In genomic region chr19:5609171-5609546, GRCm38 (mm10) we compare ENCODE assay signal across 9 mouse cellular contexts. TPM values are rescaled to one million over a fixed set of nuclear protein-coding genes. Genes with fewer than 3 reads are reported as not detected.
DNase-seq lines count a peak whose midpoint lies in the region; ATAC-seq and TF ChIP-seq lines count a peak whose summit lies in the region.
"Had no signal": no experiment of that assay in that cellular context is flagged by ENCODE, and none has a peak within 500 bp of the region (broad histone marks: within the 10 kb centered on the region; RNA-seq: fewer than 3 reads in every experiment).

No protein-coding gene starts in this region.

- H3K9ac ChIP-seq in lung, postnatal 0 days (replicated peaks; ENCODE audit: low read depth): peak overlapping the region; percentile 83
- peak overlapping the region; percentile 86 for H3K9ac ChIP-seq in embryonic facial prominence, embryonic 15.5 days
- H3K9ac ChIP-seq in intestine, postnatal 0 days (ENCODE audit: low read depth, low read length): peak overlapping the region; percentile 72
- H3K9ac ChIP-seq in neural tube, embryonic 15.5 days (replicated peaks): peak overlapping the region; percentile 94

- no peaks in the 10 kb centered on the region for H3K27me3 ChIP-seq in lung, postnatal 0 days (replicated peaks; ENCODE audit: insufficient read depth, low read length)
- H3K27me3 ChIP-seq in embryonic facial prominence, embryonic 15.5 days: no peaks in the 10 kb centered on the region
- no peaks in the 10 kb centered on the region for H3K27me3 ChIP-seq in intestine, postnatal 0 days (replicated peaks; ENCODE audit: control insufficient read depth, insufficient read depth, low read length)
- H3K27me3 ChIP-seq in neural tube, embryonic 15.5 days (replicated peaks): no peaks in the 10 kb centered on the region; the same call in 1 of the 2 replicates

- H3K4me3 ChIP-seq in lung, postnatal 0 days (ENCODE audit: low read depth, low read length): peak overlapping the region; percentile 85
- H3K4me3 ChIP-seq in embryonic facial prominence, embryonic 15.5 days (replicated peaks): peak overlapping the region; percentile 81
- peak overlapping the region; percentile 66 for H3K4me3 ChIP-seq in intestine, postnatal 0 days (ENCODE audit: low read depth, low read length)
- H3K4me3 ChIP-seq in neural tube, embryonic 15.5 days (replicated peaks): peak overlapping the region; percentile 72

- H3K36me3 ChIP-seq in lung, postnatal 0 days (ENCODE audit: insufficient read depth, low read length): peaks cover 42% of the 10 kb centered on the region
- H3K36me3 ChIP-seq in embryonic facial prominence, embryonic 15.5 days: peaks cover 44% of the 10 kb centered on the region
- peaks cover 48% of the 10 kb centered on the region for H3K36me3 ChIP-seq in intestine, postnatal 0 days (ENCODE audit: control insufficient read depth, insufficient read depth)
- H3K36me3 ChIP-seq in neural tube, embryonic 15.5 days: peaks cover 48% of the 10 kb centered on the region

- no peaks in the 10 kb centered on the region for H3K9me3 ChIP-seq in lung, postnatal 0 days (ENCODE audit: low read length)
- H3K9me3 ChIP-seq in embryonic facial prominence, embryonic 15.5 days (replicated peaks): no peaks in the 10 kb centered on the region
- H3K9me3 ChIP-seq in intestine, postnatal 0 days (ENCODE audit: control insufficient read depth): no peaks in the 10 kb centered on the region
- no peaks in the 10 kb centered on the region for H3K9me3 ChIP-seq in neural tube, embryonic 15.5 days (replicated peaks)

- WGBS in lung, postnatal 0 days: 51% methylated on average over 10 of the region's 10 CpGs
- WGBS in embryonic facial prominence, embryonic 15.5 days: 54% methylated on average over 10 of the region's 10 CpGs
- WGBS in intestine, postnatal 0 days: 49% methylated on average over 10 of the region's 10 CpGs
- WGBS in neural tube, embryonic 15.5 days: 55% methylated on average over 10 of the region's 10 CpGs

- H3K4me2 ChIP-seq in lung, postnatal 0 days (replicated peaks; ENCODE audit: low read depth, low read length): peak overlapping the region; percentile 72
- peak overlapping the region; percentile 63 for H3K4me2 ChIP-seq in embryonic facial prominence, embryonic 15.5 days (replicated peaks)
- H3K4me2 ChIP-seq in intestine, postnatal 0 days (replicated peaks; ENCODE audit: low read depth): peak overlapping the region; percentile 64
- peak overlapping the region; percentile 72 for H3K4me2 ChIP-seq in neural tube, embryonic 15.5 days

- TF ChIP-seq CTCF in lung, postnatal 0 days (IDR thresholded peaks at IDR 0.05): no peak
- no peak for TF ChIP-seq CTCF in intestine, postnatal 0 days (IDR thresholded peaks at IDR 0.05; ENCODE audit: low read depth)

- ATAC-seq in lung, postnatal 0 days: no peak
- no peak for ATAC-seq in embryonic facial prominence, embryonic 15.5 days (ENCODE audit: insufficient number of reproducible peaks, low FRiP score, low TSS enrichment, low read depth)
- no peak for ATAC-seq in intestine, postnatal 0 days
- no peak for ATAC-seq in neural tube, embryonic 15.5 days (ENCODE audit: low FRiP score)

- no peak for DNase-seq in lung, postnatal 0 days (ENCODE audit: low spot score)
- no peak for DNase-seq in lung, postnatal 4 days
- no peak for DNase-seq in natural killer cell, adult 2 months (ENCODE audit: low spot score in 2 of 2)
- DNase-seq in left cerebral cortex, postnatal 14 days (ENCODE audit: low spot score in 2 of 2): no peak
- no peak for DNase-seq in ovary, adult 18-20 months (ENCODE audit: low spot score)

- intact Hi-C loops in left cerebral cortex, postnatal 14 days (cut with DNase I): no loop called here

- no peak for TF ChIP-seq EP300 in lung, postnatal 0 days (IDR thresholded peaks at IDR 0.05)

- peaks cover 6% of the 10 kb centered on the region; the same call in 1 of the 2 replicates for H3K4me1 ChIP-seq in lung, postnatal 0 days (ENCODE audit: insufficient read depth, low read depth, low read length)
- H3K4me1 ChIP-seq in embryonic facial prominence, embryonic 15.5 days: peaks cover 26% of the 10 kb centered on the region
- no peaks in the 10 kb centered on the region; the same call in 1 of the 2 replicates for H3K4me1 ChIP-seq in intestine, postnatal 0 days (replicated peaks; ENCODE audit: control insufficient read depth, insufficient read depth, low read length)
- peaks cover 36% of the 10 kb centered on the region for H3K4me1 ChIP-seq in neural tube, embryonic 15.5 days

- H3K27ac ChIP-seq in lung, postnatal 0 days (ENCODE audit: low read length): peak overlapping the region; percentile 98
- H3K27ac ChIP-seq in embryonic facial prominence, embryonic 15.5 days (replicated peaks): peak overlapping the region; percentile 99
- no peak overlapping the region for H3K27ac ChIP-seq in intestine, postnatal 0 days (ENCODE audit: low read depth, low read length)
- H3K27ac ChIP-seq in neural tube, embryonic 15.5 days (replicated peaks): peak overlapping the region; percentile 99

RNA-seq across cellular contexts. Expression of gene Kat5, which starts 0.9 kb away (rescaled TPM):
- 51.1 and 51.9 TPM in 2 replicates for polyA plus RNA-seq in lung, postnatal 0 days (2015; fragmentation: Nextera tagmentation; extraction: Ambion mirVana)
- polyA plus RNA-seq in embryonic facial prominence, embryonic 15.5 days (2015; fragmentation: Nextera tagmentation; extraction: Ambion mirVana): 49.4 and 52.3 TPM in 2 replicates
- polyA plus RNA-seq in intestine, postnatal 0 days (2015; fragmentation: Nextera tagmentation; extraction: Ambion mirVana): 37.4 and 38.6 TPM in 2 replicates
- 64.9 and 66.2 TPM in 2 replicates for polyA plus RNA-seq in neural tube, embryonic 15.5 days (2015; fragmentation: Nextera tagmentation; extraction: Ambion mirVana)
- 10 to 100 TPM; 76.1 to 81.7 TPM for total RNA-seq in left cerebral cortex, postnatal 14 days (2021)

RNA-seq across cellular contexts. Expression of gene Rnaseh2c, which starts 7.5 kb away (rescaled TPM):
- 59.6 and 68.5 TPM in 2 replicates for polyA plus RNA-seq in lung, postnatal 0 days (2015; fragmentation: Nextera tagmentation; extraction: Ambion mirVana)
- polyA plus RNA-seq in embryonic facial prominence, embryonic 15.5 days (2015; fragmentation: Nextera tagmentation; extraction: Ambion mirVana): 122 and 126 TPM in 2 replicates
- polyA plus RNA-seq in intestine, postnatal 0 days (2015; fragmentation: Nextera tagmentation; extraction: Ambion mirVana): 73.8 and 81.0 TPM in 2 replicates
- 68.2 and 81.5 TPM in 2 replicates for polyA plus RNA-seq in neural tube, embryonic 15.5 days (2015; fragmentation: Nextera tagmentation; extraction: Ambion mirVana)
- 10 to 100 TPM; 83.1 to 98.5 TPM for total RNA-seq in left cerebral cortex, postnatal 14 days (2021)

RNA-seq across cellular contexts. Expression of gene Rela, which starts 28.1 kb away (rescaled TPM):
- 50.1 and 51.5 TPM in 2 replicates for polyA plus RNA-seq in lung, postnatal 0 days (2015; fragmentation: Nextera tagmentation; extraction: Ambion mirVana)
- polyA plus RNA-seq in embryonic facial prominence, embryonic 15.5 days (2015; fragmentation: Nextera tagmentation; extraction: Ambion mirVana): 61.4 and 62.4 TPM in 2 replicates
- polyA plus RNA-seq in intestine, postnatal 0 days (2015; fragmentation: Nextera tagmentation; extraction: Ambion mirVana): 28.4 and 31.9 TPM in 2 replicates
- 31.6 and 39.2 TPM in 2 replicates for polyA plus RNA-seq in neural tube, embryonic 15.5 days (2015; fragmentation: Nextera tagmentation; extraction: Ambion mirVana)
- 10 to 100 TPM; 22.0 to 23.9 TPM for total RNA-seq in left cerebral cortex, postnatal 14 days (2021)

RNA-seq across cellular contexts. Expression of gene Ap5b1, which starts 41.3 kb away (rescaled TPM):
- polyA plus RNA-seq in lung, postnatal 0 days (2015; fragmentation: Nextera tagmentation; extraction: Ambion mirVana): 3.9 and 4.3 TPM in 2 replicates
- polyA plus RNA-seq in embryonic facial prominence, embryonic 15.5 days (2015; fragmentation: Nextera tagmentation; extraction: Ambion mirVana): 5.2 and 5.7 TPM in 2 replicates
- polyA plus RNA-seq in intestine, postnatal 0 days (2015; fragmentation: Nextera tagmentation; extraction: Ambion mirVana): 13.0 and 15.9 TPM in 2 replicates
- polyA plus RNA-seq in neural tube, embryonic 15.5 days (2015; fragmentation: Nextera tagmentation; extraction: Ambion mirVana): 2.7 and 4.7 TPM in 2 replicates
- total RNA-seq in left cerebral cortex, postnatal 14 days (2021): 1 to 10 TPM; 7.4 to 8.2 TPM

RNA-seq across cellular contexts. Expression of gene Ovol1, which starts 48.7 kb away (rescaled TPM):
- polyA plus RNA-seq in lung, postnatal 0 days (2015; fragmentation: Nextera tagmentation; extraction: Ambion mirVana): 2.1 and 2.2 TPM in 2 replicates
- 22.1 and 23.3 TPM in 2 replicates for polyA plus RNA-seq in embryonic facial prominence, embryonic 15.5 days (2015; fragmentation: Nextera tagmentation; extraction: Ambion mirVana)
- 19.2 and 24.1 TPM in 2 replicates for polyA plus RNA-seq in intestine, postnatal 0 days (2015; fragmentation: Nextera tagmentation; extraction: Ambion mirVana)
- polyA plus RNA-seq in neural tube, embryonic 15.5 days (2015; fragmentation: Nextera tagmentation; extraction: Ambion mirVana): 0.06 and 2.0 TPM in 2 replicates
- total RNA-seq in left cerebral cortex, postnatal 14 days (2021): not detected
- total RNA-seq: monocyte, adult 5-6 weeks had no signal
